In genomic region chr2:132139099-132139498, GRCm38 (mm10) we compare ENCODE assay signal across 18 mouse cellular contexts. TPM values are rescaled to one million over a fixed set of nuclear protein-coding genes. Genes with fewer than 3 reads are reported as not detected.
DNase-seq lines count a peak whose midpoint lies in the region; ATAC-seq and TF ChIP-seq lines count a peak whose summit lies in the region.
"Had no signal": no experiment of that assay in that cellular context is flagged by ENCODE, and none has a peak within 500 bp of the region (broad histone marks: within the 10 kb centered on the region; RNA-seq: fewer than 3 reads in every experiment).

No protein-coding gene starts in this region.

- no peaks in the 10 kb centered on the region for H3K36me3 ChIP-seq in liver, postnatal 0 days (replicated peaks; ENCODE audit: insufficient read depth, low read length)
- H3K36me3 ChIP-seq: embryonic facial prominence, embryonic 15.5 days had no signal

- no peak overlapping the region for H3K27ac ChIP-seq in gastrocnemius, adult 2 months
- no peak overlapping the region for H3K27ac ChIP-seq in liver, postnatal 0 days (ENCODE audit: low read depth)
- H3K27ac ChIP-seq: embryonic facial prominence, embryonic 15.5 days; forebrain, embryonic 13.5 days; midbrain, embryonic 10.5 days had no signal

- peaks cover under 1% of the 10 kb centered on the region; the same call in 1 of the 2 replicates for H3K27me3 ChIP-seq in liver, postnatal 0 days (ENCODE audit: insufficient read depth, low read length)
- H3K27me3 ChIP-seq in Patski, result no peaks in the 10 kb centered on the region
- H3K27me3 ChIP-seq: embryonic facial prominence, embryonic 15.5 days; forebrain, embryonic 13.5 days had no signal

- no peak for TF ChIP-seq EP300 in liver, postnatal 0 days (IDR thresholded peaks at IDR 0.05; ENCODE audit: low read depth)

- H3K4me1 ChIP-seq in liver, postnatal 0 days (ENCODE audit: insufficient read depth), result peaks cover 1% of the 10 kb centered on the region; the same call in 1 of the 2 replicates

- TF ChIP-seq CTCF in gastrocnemius, adult 2 months (IDR thresholded peaks at IDR 0.05), result peak; percentile 49
- peak; percentile 49 for TF ChIP-seq CTCF in liver, postnatal 0 days (IDR thresholded peaks at IDR 0.05; ENCODE audit: low read depth)
- TF ChIP-seq CTCF in Patski (IDR thresholded peaks at IDR 0.05), result peak; percentile 52

- in situ Hi-C loops in Patski (cut with MboI; ENCODE audit: low pct_unique_long_range_greater_than_20kb), result loop anchor here (5.0 kb wide), 1 partner anchor 103 kb away; no protein-coding TSS in a partner anchor

- CTCF ChIA-PET in Patski (lab: Charles Lee), result interaction anchor here (0.6 to 1.5 kb wide), 2 partner anchors 26 to 61 kb away, joined by 3 to 4 read pairs; no protein-coding TSS in a partner anchor

- H3K4me2 ChIP-seq in liver, postnatal 0 days (ENCODE audit: low read depth, low read length), result no peak overlapping the region
- H3K4me2 ChIP-seq: embryonic facial prominence, embryonic 15.5 days; forebrain, embryonic 13.5 days had no signal

- H3K9ac ChIP-seq in liver, postnatal 0 days (replicated peaks), result no peak overlapping the region
- H3K9ac ChIP-seq: embryonic facial prominence, embryonic 15.5 days; forebrain, embryonic 13.5 days had no signal

- DNase-seq in gastrocnemius, adult 2 months, result no peak
- DNase-seq in gastrocnemius, adult 18-20 months (ENCODE audit: low spot score), result no peak
- no peak for DNase-seq in liver, postnatal 0 days
- DNase-seq in liver (no peak), Patski (ENCODE audit: low read depth, low spot score) (no peak)
- DNase-seq in c-Kit-positive CD71-positive TER-119-positive erythroid progenitor cells, embryonic 14.5 days (ENCODE audit: low spot score), result no peak
- no peak for DNase-seq in embryo, embryonic 10 days (ENCODE audit: low spot score)
- DNase-seq: adrenal gland, postnatal 36 days; cerebellum, adult 11-12 months; heart, adult 11 months; heart, postnatal 10 days; kidney, adult 9 months; thymus, postnatal 36 days had no signal

- H3K9me3 ChIP-seq in liver, postnatal 0 days (ENCODE audit: low read length), result no peaks in the 10 kb centered on the region
- H3K9me3 ChIP-seq: embryonic facial prominence, embryonic 15.5 days; forebrain, embryonic 13.5 days; midbrain, embryonic 10.5 days had no signal

- WGBS in liver, postnatal 0 days (ENCODE audit: insufficient replicate concordance), result 82% methylated on average over 2 of the region's 2 CpGs

- H3K4me3 ChIP-seq in gastrocnemius, adult 2 months, result no peak overlapping the region
- no peak overlapping the region for H3K4me3 ChIP-seq in liver, postnatal 0 days (ENCODE audit: low read depth, low read length)
- H3K4me3 ChIP-seq: embryonic facial prominence, embryonic 15.5 days; forebrain, embryonic 13.5 days; midbrain, embryonic 10.5 days had no signal

- no peak for ATAC-seq in liver, postnatal 0 days
- ATAC-seq in Patski, result no peak
- ATAC-seq in neutrophil, adult 5-6 weeks (ENCODE audit: extremely low read depth, insufficient number of reproducible peaks, low FRiP score, poor library complexity, severe bottlenecking), result 0 out of 2 replicates have a peak, but pooled peaks have one; percentile 27
- ATAC-seq: forebrain, embryonic 13.5 days; hindbrain, embryonic 16.5 days had no signal

- POLR2A ChIA-PET in Patski (lab: Charles Lee), result no interaction called here

- intact Hi-C loops in gastrocnemius, adult 2 months (cut with DNase I), result no loop called here

RNA-seq across cellular contexts. Expression of gene Slc23a2, which starts 5.8 kb away (rescaled TPM):
- total RNA-seq in gastrocnemius, adult 2 months (2021), result 10 to 100 TPM in 1 of 2 experiments, 1 to 10 TPM in 1; 7.7 to 10.8 TPM
- total RNA-seq in gastrocnemius, adult 18-20 months (2021), result 10 to 100 TPM in 1 of 2 experiments, 1 to 10 TPM in 1; 9.4 to 12.9 TPM
- 9.1 and 10.3 TPM in 2 replicates for polyA plus RNA-seq in liver, postnatal 0 days (2015; fragmentation: Nextera tagmentation; extraction: Ambion mirVana)
- 19.7 TPM for polyA plus RNA-seq in Patski (2021)
- total RNA-seq in neutrophil, adult 5-6 weeks (2017), result 16.5 and 19.6 TPM in 2 replicates
